Mouse (Mus musculus): Measurements from ENCODE around the gene Rbfox1. TPM values are rescaled to one million over a fixed set of nuclear protein-coding genes. Genes with fewer than 3 reads are reported as not detected.

Rbfox1 gene
- polyA plus RNA-seq, 1 experiment, result 0.21 TPM

DNA sequence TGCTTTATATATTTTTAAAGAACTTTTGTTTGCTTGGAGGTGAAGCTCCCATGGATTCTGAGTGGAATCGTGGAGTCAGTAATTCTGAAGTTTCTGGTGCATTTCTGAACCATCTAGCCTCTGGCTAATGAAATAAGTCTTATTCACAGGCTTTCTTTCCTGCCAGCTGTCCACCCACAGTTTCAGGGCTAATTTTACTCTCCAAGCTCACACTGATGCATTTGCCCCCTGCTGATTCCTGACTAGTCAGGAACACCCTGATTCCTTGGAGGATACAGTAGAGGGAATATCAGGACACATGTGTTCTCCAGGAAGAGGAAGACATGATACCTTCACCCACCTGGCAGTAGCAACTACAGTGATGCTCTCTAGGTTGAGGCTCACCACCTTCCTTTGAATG lies 763.6 kb downstream of the Rbfox1 start:
- no peaks in the 10 kb centered on the region for H3K36me3 ChIP-seq (replicated peaks; ENCODE audit: low read length)
- H3K4me1 ChIP-seq, result no peaks in the 10 kb centered on the region
- peaks cover 11% of the 10 kb centered on the region; the same call in 1 of the 2 replicates for H3K9me3 ChIP-seq
- no peak overlapping the region for H3K4me3 ChIP-seq (replicated peaks)
- TF ChIP-seq FLI1 (IDR thresholded peaks at IDR 0.05; ENCODE audit: low read length) (no peak), GATA1 (IDR thresholded peaks at IDR 0.05; ENCODE audit: borderline replicate concordance, low read length) (no peak)
- no peaks in the 10 kb centered on the region for H3K27me3 ChIP-seq (replicated peaks)

DNA sequence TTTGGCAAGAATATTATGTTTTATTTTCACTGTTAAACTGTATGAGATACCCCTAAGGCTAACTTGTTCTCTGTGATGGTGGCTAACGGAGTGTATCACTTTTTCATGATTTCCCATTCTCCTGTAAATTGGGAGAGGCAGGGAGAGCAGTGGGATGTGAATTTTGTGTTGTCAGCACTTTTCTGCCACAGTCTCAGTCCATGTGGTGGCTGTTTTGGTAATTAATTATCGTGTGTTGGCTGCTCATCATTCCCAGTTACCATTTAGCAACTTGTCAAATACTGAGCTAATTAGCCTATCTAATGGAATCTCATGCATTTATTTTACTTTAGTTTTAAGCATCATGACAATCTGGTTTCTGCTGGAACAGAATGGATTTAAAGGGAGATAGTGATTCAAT lies 773.4 kb downstream of the Rbfox1 start:
- no peaks in the 10 kb centered on the region for H3K36me3 ChIP-seq (replicated peaks; ENCODE audit: low read length)

DNA sequence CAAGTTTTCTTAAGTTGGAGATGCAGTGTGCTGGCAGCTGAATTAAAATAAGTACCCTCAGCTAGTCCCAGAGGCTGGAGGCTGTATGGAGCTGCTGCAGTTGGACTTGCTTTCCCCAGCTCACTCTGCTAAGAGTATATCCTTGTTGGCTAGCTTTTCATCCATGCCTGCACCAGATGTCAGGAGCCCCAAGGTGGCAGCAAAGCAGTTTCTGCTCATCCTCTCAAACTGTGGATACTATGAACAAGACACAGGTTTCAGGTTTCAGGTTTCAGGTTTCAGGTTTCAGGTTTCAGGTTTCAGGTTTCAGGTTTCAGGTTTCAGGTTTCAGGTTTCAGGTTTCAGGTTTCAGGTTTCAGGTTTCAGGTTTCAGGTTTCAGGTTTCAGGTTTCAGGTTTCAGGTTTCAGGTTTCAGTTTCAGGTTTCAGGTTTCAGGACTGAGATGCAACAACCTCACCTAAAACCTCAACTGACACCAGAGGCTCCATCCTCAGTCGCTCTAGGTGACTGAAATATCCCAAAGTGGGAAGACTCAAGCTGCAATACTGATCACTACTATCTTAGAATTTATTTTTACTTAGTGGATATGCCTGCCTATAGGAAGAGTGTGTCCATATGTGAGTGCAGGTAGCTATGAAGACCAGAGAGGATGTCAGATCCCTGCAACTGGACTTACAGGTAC lies 801.1 kb downstream of the Rbfox1 start:
- no peak for TF ChIP-seq FLI1 (IDR thresholded peaks at IDR 0.05; ENCODE audit: low read length)
- TF ChIP-seq GATA1 (IDR thresholded peaks at IDR 0.05; ENCODE audit: borderline replicate concordance, low read length), result no peak
- no peaks in the 10 kb centered on the region for H3K4me1 ChIP-seq
- H3K4me3 ChIP-seq (replicated peaks), result no peak overlapping the region
- H3K36me3 ChIP-seq (replicated peaks; ENCODE audit: low read length), result no peaks in the 10 kb centered on the region
- H3K27me3 ChIP-seq (replicated peaks), result no peaks in the 10 kb centered on the region
- 0 out of 2 replicates have a peak, but pooled peaks cover 5% of the 10 kb centered on the region for H3K9me3 ChIP-seq

More for the DNA sequence above, 773.4 kb downstream of the Rbfox1 start:
- no peaks in the 10 kb centered on the region for H3K27me3 ChIP-seq (replicated peaks)
- no peak for TF ChIP-seq FLI1 (IDR thresholded peaks at IDR 0.05; ENCODE audit: low read length)
- TF ChIP-seq GATA1 (IDR thresholded peaks at IDR 0.05; ENCODE audit: borderline replicate concordance, low read length), result no peak
- H3K4me1 ChIP-seq, result no peaks in the 10 kb centered on the region
- H3K9me3 ChIP-seq, result no peaks in the 10 kb centered on the region
- no peak overlapping the region for H3K4me3 ChIP-seq (replicated peaks)

DNA sequence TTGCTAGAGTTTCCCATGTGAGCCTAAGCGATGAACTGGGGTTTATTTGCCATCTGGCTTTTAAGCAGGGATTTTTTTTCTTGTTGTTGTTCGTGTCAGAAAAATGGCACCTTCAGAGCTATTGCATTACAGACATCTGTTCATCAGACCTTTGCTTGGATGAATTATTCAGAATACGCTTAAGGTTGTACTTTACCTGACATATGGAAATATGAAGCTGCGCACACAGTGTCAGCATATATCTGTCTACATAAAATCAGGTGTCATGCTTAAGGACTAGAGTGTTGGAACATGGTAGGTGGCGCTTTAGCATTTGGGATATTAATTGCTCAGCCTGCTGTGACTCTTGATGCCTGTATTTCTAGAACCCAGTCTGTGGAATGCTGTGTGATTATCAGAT lies 819.7 kb downstream of the Rbfox1 start:
- no peak overlapping the region for H3K4me3 ChIP-seq (replicated peaks)
- H3K36me3 ChIP-seq (replicated peaks; ENCODE audit: low read length), result no peaks in the 10 kb centered on the region
- H3K27me3 ChIP-seq (replicated peaks), result no peaks in the 10 kb centered on the region
- no peaks in the 10 kb centered on the region for H3K4me1 ChIP-seq
- no peak for TF ChIP-seq FLI1 (IDR thresholded peaks at IDR 0.05; ENCODE audit: low read length)
- no peak for TF ChIP-seq GATA1 (IDR thresholded peaks at IDR 0.05; ENCODE audit: borderline replicate concordance, low read length)
- H3K9me3 ChIP-seq, result no peaks in the 10 kb centered on the region

DNA sequence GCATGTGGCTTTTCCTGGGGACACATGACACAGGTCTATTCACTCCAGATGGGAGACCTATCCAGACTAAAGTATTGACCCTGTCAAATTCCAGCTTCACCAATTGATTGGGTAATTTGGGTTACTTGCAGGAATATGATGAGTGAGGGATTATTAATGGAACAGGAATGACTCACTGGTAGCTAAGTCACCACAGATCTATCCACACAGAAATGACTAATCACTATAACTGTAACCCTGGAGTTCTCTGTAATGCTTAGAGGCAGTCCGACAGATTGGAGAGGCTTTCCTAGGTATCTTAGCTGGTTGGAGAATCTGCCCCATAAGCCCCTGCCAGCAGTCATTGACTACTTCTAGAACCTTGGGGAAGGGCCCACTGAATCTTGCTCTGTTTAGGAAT lies 827.2 kb downstream of the Rbfox1 start:
- peaks cover 9% of the 10 kb centered on the region; the same call in 1 of the 2 replicates for H3K9me3 ChIP-seq
- TF ChIP-seq GATA1 (IDR thresholded peaks at IDR 0.05; ENCODE audit: borderline replicate concordance, low read length) (no peak), FLI1 (IDR thresholded peaks at IDR 0.05; ENCODE audit: low read length) (no peak)

DNA sequence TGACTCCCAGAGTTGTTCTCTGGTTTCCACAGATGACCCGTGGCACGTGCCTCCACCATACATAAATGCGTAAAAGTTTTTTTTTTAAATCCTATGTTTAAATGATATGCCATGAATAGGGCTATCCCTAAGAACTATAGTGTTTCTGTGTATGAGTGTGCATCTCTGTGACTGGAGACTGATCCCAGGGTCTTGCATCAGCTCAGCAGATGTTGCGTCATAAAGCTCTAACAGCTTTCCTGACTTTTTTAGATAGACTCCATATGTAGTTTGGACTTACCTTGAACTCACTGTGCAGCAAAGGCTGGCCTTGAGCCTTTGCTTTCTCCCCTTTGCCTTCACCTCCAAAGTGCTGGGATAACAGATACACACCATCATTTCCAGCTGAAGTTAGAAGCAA lies 830.1 kb downstream of the Rbfox1 start:
- H3K9me3 ChIP-seq, result peaks cover 10% of the 10 kb centered on the region; the same call in 1 of the 2 replicates

More for the DNA sequence above, 827.2 kb downstream of the Rbfox1 start:
- H3K4me3 ChIP-seq (replicated peaks), result no peak overlapping the region
- no peaks in the 10 kb centered on the region for H3K4me1 ChIP-seq
- no peaks in the 10 kb centered on the region for H3K36me3 ChIP-seq (replicated peaks; ENCODE audit: low read length)
- no peaks in the 10 kb centered on the region for H3K27me3 ChIP-seq (replicated peaks)

DNA sequence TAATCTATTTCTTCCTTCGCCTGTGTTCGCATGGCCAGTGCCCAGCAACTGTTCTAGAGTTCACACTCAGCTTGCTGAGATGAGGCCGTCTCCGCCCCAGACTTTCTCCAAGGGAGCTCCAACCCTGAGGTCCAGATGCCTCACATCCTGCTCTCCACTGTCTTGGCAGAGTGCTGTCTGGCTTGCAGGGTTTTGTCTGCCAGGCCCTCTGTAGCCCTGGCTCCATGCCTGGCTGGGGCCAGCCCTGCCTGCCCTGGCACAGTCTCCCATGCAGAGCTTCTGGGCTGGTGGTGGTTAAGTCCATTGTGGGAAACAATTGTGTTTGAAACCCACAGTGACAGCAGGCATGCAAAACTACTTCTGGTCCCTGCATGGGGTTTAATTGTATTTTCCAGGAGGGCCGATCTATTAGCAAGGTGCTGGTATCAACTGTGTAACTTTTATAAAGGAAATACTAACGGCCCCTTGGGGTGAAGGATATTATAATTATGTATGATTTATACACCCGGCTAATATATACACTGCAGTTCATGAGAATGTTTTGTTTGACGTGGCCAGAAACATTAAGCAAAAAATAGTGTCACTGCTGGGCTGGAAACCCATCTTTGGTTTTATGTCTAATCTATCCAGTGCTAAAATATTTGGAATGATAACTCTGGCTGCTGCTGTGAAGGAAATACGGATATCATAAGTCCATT lies 831.2 kb downstream of the Rbfox1 start:
- H3K27me3 ChIP-seq (replicated peaks), result no peaks in the 10 kb centered on the region
- H3K4me3 ChIP-seq (replicated peaks), result no peak overlapping the region
- H3K9me3 ChIP-seq, result peaks cover 10% of the 10 kb centered on the region; the same call in 1 of the 2 replicates
- no peaks in the 10 kb centered on the region for H3K4me1 ChIP-seq
- no peaks in the 10 kb centered on the region for H3K36me3 ChIP-seq (replicated peaks; ENCODE audit: low read length)
- no peak for TF ChIP-seq GATA1 (IDR thresholded peaks at IDR 0.05; ENCODE audit: borderline replicate concordance, low read length)
- TF ChIP-seq FLI1 (IDR thresholded peaks at IDR 0.05; ENCODE audit: low read length), result no peak

More for the DNA sequence above, 830.1 kb downstream of the Rbfox1 start:
- Histone ChIP-seq H3K36me3 (replicated peaks; ENCODE audit: low read length) (no peaks in the 10 kb centered on the region), H3K4me1 (no peaks in the 10 kb centered on the region), H3K4me3 (replicated peaks) (no peak overlapping the region), H3K27me3 (replicated peaks) (no peaks in the 10 kb centered on the region)
- TF ChIP-seq FLI1 (IDR thresholded peaks at IDR 0.05; ENCODE audit: low read length), result no peak
- no peak for TF ChIP-seq GATA1 (IDR thresholded peaks at IDR 0.05; ENCODE audit: borderline replicate concordance, low read length)

DNA sequence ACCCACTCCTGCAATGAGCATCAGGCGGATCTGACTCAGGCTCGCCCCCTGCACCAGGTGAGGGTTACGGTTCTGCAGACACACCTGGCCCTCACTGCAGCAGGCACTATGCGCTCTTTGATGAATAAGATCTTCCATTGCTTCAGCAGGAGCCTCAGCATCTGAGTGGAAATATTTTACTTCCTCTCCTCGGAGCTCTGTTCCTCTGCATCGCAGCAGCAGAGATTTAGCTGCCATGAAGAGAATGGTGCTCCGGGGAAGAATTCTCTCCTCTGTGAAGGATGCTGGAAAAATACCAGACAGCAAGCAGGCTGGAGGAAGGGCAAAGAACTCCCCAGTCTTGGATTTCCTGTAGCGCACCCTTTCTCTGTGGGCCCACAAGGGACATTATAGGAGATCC lies 833.9 kb downstream of the Rbfox1 start:
- Histone ChIP-seq H3K4me1 (no peaks in the 10 kb centered on the region), H3K27me3 (replicated peaks) (no peaks in the 10 kb centered on the region), H3K36me3 (replicated peaks; ENCODE audit: low read length) (no peaks in the 10 kb centered on the region), H3K4me3 (replicated peaks) (no peak overlapping the region), H3K9me3 (peaks cover 9% of the 10 kb centered on the region; the same call in 1 of the 2 replicates)
- no peak for TF ChIP-seq FLI1 (IDR thresholded peaks at IDR 0.05; ENCODE audit: low read length)
- no peak for TF ChIP-seq GATA1 (IDR thresholded peaks at IDR 0.05; ENCODE audit: borderline replicate concordance, low read length)

DNA sequence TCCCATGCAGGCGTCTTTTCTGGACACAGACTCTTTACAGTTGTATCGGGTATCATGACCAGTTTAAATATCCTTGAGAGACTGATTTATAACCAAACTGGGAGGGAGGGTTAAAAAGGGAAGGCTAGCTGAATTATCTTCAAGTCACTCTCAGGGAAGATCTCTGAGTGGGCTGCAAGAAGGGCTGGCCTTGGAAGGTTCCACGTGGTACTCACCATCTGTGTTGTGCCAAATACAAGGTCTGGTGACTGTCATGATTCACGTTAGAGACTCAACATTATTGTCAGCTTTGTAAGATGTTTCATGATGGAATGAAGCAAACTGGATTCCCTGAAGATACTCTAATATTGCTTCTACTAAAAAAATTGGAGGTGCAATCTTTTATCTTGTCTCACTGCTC lies 847.5 kb downstream of the Rbfox1 start:
- Histone ChIP-seq H3K4me3 (replicated peaks) (no peak overlapping the region), H3K4me1 (no peaks in the 10 kb centered on the region), H3K9me3 (0 out of 2 replicates have a peak, but pooled peaks cover 3% of the 10 kb centered on the region), H3K27me3 (replicated peaks) (no peaks in the 10 kb centered on the region), H3K36me3 (replicated peaks; ENCODE audit: low read length) (no peaks in the 10 kb centered on the region)
- TF ChIP-seq GATA1 (IDR thresholded peaks at IDR 0.05; ENCODE audit: borderline replicate concordance, low read length) (no peak), FLI1 (IDR thresholded peaks at IDR 0.05; ENCODE audit: low read length) (no peak)

DNA sequence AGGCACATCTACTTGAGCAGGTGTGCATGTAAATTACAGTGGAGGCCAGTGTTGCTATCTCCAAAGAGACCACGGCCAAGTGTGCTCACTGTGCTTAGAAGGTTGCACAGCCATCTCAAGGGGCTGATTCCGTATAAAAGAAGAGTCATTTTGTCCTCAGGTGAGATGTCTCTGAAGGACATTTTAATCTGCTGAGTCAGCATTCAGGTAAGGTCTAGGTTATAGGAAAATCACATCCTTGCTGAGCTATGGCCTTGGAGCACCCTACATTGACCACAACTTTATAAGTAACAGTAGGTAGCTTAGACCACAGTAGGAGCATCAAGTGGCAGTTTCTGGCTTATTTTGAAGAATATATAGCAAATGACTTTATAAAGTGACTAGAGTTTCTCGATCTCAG lies 848.3 kb downstream of the Rbfox1 start:
- H3K27me3 ChIP-seq (replicated peaks), result no peaks in the 10 kb centered on the region
- H3K4me3 ChIP-seq (replicated peaks), result no peak overlapping the region
- TF ChIP-seq GATA1 (IDR thresholded peaks at IDR 0.05; ENCODE audit: borderline replicate concordance, low read length), result no peak
- TF ChIP-seq FLI1 (IDR thresholded peaks at IDR 0.05; ENCODE audit: low read length), result no peak
- 0 out of 2 replicates have a peak, but pooled peaks cover 3% of the 10 kb centered on the region for H3K9me3 ChIP-seq
- no peaks in the 10 kb centered on the region for H3K36me3 ChIP-seq (replicated peaks; ENCODE audit: low read length)
- no peaks in the 10 kb centered on the region for H3K4me1 ChIP-seq

Measured in megakaryocyte, embryonic 14.5 days (primary cell).